Mouse (Mus musculus) left cerebral cortex, postnatal 25 days (tissue): ENCODE results near the gene Asb11. TPM values are rescaled to one million over a fixed set of nuclear protein-coding genes. Genes with fewer than 3 reads are reported as not detected.

ENCODE experiments used
- DNase-seq, 2 experiments: peaks; one replicate each; pipeline ENCODE4 v3.0.0; 2022; ENCODE audit warnings: low spot score in 2 of 2, mixed read lengths in 1 of 2
- intact Hi-C: fragments of 180-260 bp; cut with DNase I; formaldehyde crosslinking; loops from one replicate; pipeline ENCODE4 v1.15.1; 2025
- total RNA-seq, 2 experiments: library from RNA; stranded (reverse); gene quantifications; 2 replicates each; pipeline ENCODE4 v1.2.3; 2021

Gene Asb11
- total RNA-seq, 2 experiments from 2014 or later: 6.3 to 6.4 TPM

- intact Hi-C loops: no loop called here
- peak in 1 of 2 experiments; percentile 15 for DNase-seq
Measured at GRCm38 (mm10) chrX:164440140-164440539, 3.3 kb downstream of the Asb11 start.

GRCm38 (mm10) chrX:164440703-164441102, 3.9 kb downstream of the Asb11 start:
- intact Hi-C loops: no loop called here
- DNase-seq: no peak

- intact Hi-C loops: no loop called here
Measured at GRCm38 (mm10) chrX:164441306-164441705, 4.5 kb downstream of the Asb11 start.

GRCm38 (mm10) chrX:164445601-164446000, 8.8 kb downstream of the Asb11 start:
- DNase-seq: no peak
- intact Hi-C loops: loop anchor here (5.0 kb wide), 2 partner anchors 48 to 348 kb away; no protein-coding TSS in a partner anchor

More at GRCm38 (mm10) chrX:164441306-164441705, 4.5 kb downstream of the Asb11 start:
- DNase-seq: no peak

- intact Hi-C loops: loop anchor here (5.0 kb wide), 2 partner anchors 49 to 349 kb away; no protein-coding TSS in a partner anchor
- no peak for DNase-seq
Measured at GRCm38 (mm10) chrX:164446106-164446551, 9.3 kb downstream of the Asb11 start.

GRCm38 (mm10) chrX:164446835-164447681, 10.3 kb downstream of the Asb11 start:
- intact Hi-C loops: loop anchor here (5.0 kb wide), 2 partner anchors 50 to 350 kb away; no protein-coding TSS in a partner anchor
- no peak for DNase-seq

- intact Hi-C loops: loop anchor here (5.0 kb wide), 2 partner anchors 50 to 350 kb away; no protein-coding TSS in a partner anchor
- no peak for DNase-seq
Measured at GRCm38 (mm10) chrX:164447682-164448071, 10.9 kb downstream of the Asb11 start.

- peak; percentile 40 to 58 for DNase-seq
- intact Hi-C loops: loop anchor here (1.0 to 5.0 kb wide), 3 partner anchors 52 to 352 kb away; no protein-coding TSS in a partner anchor
Measured at GRCm38 (mm10) chrX:164449201-164449600, 12.4 kb downstream of the Asb11 start.

GRCm38 (mm10) chrX:164459205-164459878, 22.5 kb downstream of the Asb11 start:
- intact Hi-C loops: no loop called here

GRCm38 (mm10) chrX:164502258-164502657, 65.5 kb downstream of the Asb11 start:
- intact Hi-C loops: no loop called here
- no peak for DNase-seq

More at GRCm38 (mm10) chrX:164459205-164459878, 22.5 kb downstream of the Asb11 start:
- no peak for DNase-seq

GRCm38 (mm10) chrX:164505709-164506498, 69.1 kb downstream of the Asb11 start, which contains the start of gene Asb9:
Gene Asb9 (plus strand): TSS chrX:164506327.
- intact Hi-C loops: no loop called here
- DNase-seq: peak in 1 of 2 experiments; percentile 5

GRCm38 (mm10) chrX:164507068-164507467, 70.3 kb downstream of the Asb11 start:
- no peak for DNase-seq
- intact Hi-C loops: no loop called here

- no peak for DNase-seq
- intact Hi-C loops: no loop called here
Measured at GRCm38 (mm10) chrX:164508728-164509127, 71.9 kb downstream of the Asb11 start.

Other genes with a start within 250 kb of the Asb11 start
- gene Bmx, start 178.8 kb upstream of the Asb11 start, total RNA-seq: 1 to 10 TPM in 1 of 2 experiments, under 1 TPM in 1; 0.80 to 1.0 TPM
- 1 to 10 TPM; 4.0 to 6.1 TPM for gene Pir, start 167.6 kb upstream of the Asb11 start, total RNA-seq
- 1 to 10 TPM; 1.8 to 2.4 TPM for gene Vegfd, start 63.6 kb upstream of the Asb11 start, total RNA-seq
- gene Piga, start 17.2 kb upstream of the Asb11 start, total RNA-seq: 1 to 10 TPM; 6.0 to 6.7 TPM
- gene Asb9, start 69.3 kb downstream of the Asb11 start, total RNA-seq: not detected